Mouse (Mus musculus): Measurements from ENCODE around the gene Psmd8.
A peak's percentile ranks its signal among the peaks of the same experiment; 100 is the strongest.
"Not testable (repeated sequence)": the region's sequence is repeated elsewhere in the genome, so short reads cannot be mapped to it uniquely, and the experiment has no call there.

Psmd8 gene

DNA sequence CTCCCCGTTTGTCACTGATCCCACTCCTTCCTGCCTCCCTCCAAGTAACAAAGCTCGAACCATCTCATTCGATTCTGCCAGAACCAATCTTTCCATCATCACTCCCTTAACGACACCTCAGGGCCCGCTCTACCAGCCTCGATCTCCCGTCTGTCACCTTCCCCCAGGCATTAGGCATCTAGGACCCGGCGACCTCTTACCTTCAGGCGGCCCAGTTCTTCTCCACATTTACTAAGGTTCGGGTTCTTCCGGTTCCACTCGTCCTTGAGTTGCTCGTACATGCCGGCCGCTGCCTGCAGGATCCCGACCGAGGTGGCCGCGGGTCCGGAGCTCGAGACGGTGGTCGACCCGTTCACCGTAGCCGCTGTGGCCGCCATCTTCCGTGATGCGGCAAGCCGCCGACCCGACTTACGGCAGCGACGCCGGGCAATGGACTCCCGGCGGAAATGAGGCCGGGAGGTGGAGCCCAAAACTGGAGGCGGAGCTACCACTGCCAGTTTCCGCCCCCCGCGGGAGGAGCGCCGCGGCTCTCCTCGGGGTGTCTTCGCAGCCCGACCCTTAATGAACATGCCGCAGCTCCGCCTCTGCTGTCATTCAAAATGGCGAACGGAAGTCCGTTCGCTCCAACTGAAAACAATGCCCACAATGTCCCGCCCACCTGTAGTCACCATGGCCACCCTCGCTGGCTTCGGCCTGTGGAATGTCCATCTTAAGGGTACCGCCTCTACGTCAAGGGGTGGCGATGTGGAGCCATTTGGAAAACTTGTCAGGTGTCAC is at the start of gene Psmd8:
Gene Psmd8 (minus strand): TSS at position 625 of the 777 bp plus-strand sequence.
- DNase-seq (ENCODE audit: low read depth) = peak; percentile 99

DNA sequence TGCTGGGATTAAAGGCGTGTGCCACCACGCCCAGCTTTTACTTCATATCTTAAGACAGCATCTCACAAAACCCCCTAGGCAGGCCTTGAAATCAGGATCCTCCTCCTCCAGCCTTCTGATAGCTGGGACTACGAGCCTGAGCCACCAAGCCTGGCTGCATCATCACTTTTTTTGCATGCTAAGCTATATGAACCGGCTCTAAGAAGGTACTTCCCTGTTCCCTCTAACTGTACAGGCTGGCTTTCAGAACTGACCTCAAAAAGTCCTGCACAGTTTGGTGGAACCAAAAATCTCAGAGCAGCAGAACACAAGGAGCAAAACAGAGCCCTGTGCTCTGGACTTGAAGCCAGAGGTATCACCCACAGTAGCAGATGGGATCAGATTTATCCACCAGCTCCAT is 47.7 kb upstream of the Psmd8 start:
- no peak for DNase-seq (ENCODE audit: low read depth)

DNA sequence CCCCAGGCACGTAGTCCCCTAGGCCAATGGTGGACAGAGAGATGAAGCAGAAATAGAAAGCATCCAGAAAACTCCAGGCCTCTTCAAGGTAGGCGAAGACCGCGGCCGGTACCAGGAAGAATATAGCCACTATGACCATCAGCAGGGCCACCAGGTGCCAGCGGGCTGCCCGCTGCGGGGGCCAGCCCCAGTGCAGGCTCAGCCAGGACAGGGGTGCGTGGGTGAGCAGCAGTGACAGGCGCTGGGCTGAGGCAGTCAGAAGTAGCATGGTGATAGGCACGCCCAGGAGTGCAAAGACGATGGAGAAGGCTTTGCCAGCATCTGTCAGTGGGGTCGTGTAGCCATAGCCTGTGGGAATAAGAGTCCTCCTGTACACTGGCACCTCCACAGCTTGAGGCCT is 45.0 kb upstream of the Psmd8 start:
- no peak for DNase-seq (ENCODE audit: low read depth)

DNA sequence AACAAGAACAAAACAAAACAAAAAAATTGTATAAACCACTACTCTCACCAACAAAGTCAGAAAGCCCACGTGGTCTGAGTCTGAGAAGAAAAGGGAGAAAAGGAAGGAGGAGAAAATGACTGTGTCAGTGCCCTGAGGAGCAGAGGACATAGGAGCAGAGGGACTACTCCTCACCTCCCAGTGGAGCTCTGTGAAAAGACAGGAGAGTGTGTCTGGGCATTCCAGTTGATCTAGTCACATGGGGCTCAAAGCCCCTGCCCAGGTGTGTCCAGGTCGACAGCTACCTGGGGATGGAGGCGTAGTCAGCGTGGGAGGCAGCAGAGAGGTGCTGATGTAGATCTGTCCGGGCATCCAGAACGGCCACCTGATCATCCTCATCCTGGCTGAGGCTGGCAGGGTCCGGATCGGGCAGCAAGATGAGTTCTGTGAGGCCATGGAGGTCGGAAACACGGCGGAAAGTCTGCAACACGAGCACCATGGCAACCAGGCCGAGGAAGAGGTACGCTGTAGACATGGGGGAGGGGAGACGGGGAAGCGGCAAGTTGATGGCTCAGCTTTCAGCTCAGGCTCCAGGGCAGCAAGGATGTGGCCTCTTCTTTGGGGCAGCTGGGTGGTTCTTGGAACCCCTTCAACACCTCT is 44.4 kb upstream of the Psmd8 start:
- DNase-seq (ENCODE audit: low read depth) = no peak

DNA sequence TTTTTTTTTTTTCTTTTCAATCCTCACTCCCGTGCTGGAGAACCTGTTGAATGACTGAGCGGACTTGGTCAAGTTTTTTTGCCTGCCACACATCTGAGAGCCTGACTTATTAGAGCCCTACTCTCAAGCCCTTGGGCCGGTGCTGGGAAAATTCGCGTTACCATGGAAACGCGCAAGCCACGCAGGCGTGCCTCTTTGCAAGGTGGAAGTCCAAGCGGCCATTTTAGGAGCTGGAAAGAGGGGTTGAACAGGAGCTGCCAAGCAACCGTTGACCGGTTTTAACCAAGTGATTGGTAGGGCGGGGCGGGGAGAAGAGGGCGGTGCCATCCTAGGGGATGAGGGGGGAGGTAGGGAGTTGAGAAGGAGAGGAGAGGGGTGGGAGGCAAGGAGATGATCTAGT is 34.3 kb upstream of the Psmd8 start:
- DNase-seq (ENCODE audit: low read depth) = no peak

DNA sequence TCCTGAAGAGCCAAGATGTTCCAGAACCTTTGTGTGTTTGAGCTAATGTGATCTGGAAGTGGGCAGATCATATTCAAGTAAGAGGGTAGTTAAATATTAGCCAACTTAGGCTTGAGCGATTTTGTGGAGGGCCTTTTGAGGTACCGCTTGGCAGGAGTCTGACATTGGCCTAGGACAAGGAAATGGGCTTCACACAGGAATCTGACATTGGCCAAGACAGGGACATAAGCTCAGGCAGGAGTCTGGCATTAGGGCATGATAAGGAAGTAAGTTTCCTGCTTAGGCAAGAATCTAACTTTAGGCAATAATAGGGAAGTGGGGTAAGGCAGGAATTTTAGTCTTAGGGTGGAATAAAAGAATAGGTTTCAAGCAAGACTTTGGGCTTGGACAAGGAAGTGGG is 33.7 kb upstream of the Psmd8 start:
- no peak for DNase-seq (ENCODE audit: low read depth)

DNA sequence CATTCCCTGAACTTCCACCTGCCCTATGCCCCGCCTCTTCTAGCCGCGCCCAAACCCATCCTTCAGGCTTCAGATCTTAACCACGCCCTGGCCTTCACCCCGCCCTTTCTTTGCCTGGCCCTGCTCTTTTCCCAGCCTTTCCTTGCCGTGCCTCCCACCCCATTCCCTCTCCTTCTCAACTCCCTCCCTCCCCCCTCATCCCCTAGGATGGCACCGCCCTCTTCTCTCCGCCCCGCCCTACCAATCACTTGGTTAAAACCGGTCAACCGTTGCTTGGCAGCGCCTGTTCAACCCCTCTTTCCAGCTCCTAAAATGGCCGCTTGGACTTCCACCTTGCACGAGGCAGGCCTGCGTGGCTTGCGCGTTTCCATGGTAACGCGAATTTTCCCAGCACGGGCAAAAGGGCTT is 33.2 kb upstream of the Psmd8 start, which contains the start of gene Catsperg1:
Gene Catsperg1 (minus strand): TSS at position 361 of the 408 bp plus-strand sequence.
- no peak for DNase-seq (ENCODE audit: low read depth)

DNA sequence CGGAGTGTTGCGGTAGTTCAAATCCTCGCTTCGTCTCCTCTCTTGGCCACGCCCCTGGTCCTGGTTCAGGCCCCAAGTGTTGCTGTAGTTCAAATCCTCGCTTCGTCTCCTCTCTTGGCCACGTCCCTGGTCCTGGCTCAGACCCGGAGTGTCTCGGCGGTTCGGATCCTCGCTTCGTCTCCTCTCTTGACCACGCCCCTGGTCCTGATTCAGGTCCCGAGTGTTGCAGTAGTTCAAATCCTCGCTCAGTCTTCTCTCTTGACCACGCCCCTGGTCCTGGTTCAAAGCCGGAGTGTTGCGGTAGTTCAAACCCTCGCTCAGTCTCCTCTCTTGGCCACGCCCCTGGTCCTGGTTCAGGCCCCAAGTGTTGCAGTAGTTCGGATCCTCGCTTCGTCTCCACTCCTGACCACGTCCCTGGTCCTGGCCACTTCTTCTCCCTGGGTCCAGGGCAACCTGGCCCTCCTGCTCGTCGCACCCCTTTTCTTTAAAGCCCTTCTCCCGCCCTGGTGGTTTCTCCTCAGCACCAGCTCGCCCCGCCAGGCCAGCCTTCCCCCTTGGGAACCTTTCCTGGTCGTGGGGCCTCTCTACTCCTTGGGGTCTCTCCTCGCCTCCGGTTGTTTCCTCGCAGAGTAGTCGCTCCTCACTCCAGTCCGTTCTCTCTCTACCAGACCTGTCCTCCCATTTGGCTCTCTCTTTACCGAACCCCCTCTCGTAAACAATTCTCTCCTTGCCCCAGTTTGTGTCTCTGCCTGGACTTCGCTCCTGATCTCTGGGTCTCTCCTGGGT is 32.5 kb upstream of the Psmd8 start:
- DNase-seq (ENCODE audit: low read depth) = not testable (repeated sequence)

DNA sequence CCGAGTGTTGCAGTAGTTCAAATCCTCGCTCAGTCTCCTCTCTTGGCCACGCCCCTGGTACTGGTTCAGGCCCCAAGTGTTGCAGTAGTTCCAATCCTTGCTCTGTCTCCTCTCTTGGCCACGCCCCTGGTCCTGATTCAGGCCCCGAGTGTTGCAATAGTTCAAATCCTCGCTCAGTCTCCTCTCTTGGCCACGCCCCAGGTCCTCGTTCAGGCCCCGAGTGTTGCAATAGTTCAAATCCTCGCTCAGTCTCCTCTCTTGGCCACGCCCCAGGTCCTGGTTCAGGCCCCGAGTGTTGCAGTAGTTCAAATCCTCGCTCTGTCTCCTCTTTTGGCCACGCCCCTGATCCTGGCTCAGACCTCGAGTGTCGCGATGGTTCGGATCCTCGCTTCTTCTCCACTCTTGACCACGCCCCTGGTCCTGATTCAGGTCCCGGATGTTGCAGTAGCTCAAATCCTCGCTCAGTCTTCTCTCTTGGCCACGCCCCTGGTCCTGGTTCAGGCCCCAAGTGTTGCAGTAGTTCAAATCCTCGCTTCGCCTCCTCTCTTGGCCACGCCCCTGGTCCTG is 31.8 kb upstream of the Psmd8 start:
- peak; percentile 9 for DNase-seq (ENCODE audit: low read depth)

DNA sequence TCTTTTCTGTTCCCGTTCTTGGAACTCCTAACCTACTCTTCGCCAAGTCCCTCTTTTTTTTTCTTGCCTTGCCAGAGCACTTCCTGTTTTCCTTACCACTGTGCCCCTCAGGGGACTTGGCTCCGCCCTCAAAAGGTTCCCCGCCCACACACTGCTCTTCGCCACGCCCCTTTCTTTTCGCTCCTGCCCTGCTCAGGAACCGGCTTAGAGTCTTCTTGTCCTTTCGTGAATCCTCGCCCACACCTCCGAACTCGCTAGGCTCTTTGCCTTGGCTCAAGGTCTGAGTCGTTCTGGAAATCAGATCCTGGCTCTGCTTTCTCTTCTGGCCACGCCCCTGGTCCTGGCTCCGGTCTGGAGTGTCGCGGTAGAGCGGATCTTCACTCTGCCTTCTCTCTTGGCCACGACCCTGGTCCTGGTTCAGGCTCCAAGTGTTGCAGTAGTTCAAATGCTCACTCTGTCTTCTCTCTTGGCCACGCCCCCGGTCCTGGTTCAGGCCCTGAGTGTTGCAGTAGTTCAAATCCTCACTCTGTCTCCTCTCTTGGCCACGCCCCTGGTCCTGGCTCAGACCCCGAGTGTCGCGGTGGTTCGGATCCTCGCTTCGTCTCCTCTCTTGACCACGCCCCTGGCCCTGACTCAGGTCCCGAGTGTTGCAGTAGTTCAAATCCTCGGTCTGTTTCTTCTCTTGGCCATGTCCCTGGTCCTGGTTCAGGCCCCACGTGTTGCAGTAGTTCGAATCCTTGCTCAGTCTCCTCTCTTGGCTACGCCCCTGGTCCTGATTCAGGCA is 31.1 kb upstream of the Psmd8 start:
- DNase-seq (ENCODE audit: low read depth) = peak; percentile 96

DNA sequence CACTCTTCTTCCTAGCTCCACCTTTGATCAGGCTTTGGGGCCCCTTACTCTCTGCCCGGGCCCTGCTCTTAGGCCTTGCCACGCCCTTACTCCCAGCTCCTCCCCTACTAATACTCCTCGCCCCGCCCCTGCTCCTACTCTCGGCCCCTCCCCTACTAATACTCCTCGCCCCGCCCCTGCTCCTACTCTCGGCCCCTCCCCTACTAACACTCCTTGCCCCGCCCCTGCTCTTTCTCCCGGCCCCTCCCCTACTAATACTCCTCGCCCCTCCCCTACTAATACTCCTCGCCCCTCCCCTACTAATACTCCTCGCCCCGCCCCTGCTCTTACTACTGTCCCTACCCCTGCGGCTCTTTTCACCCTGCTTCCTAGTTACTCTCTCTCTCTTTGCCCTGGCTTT is 30.5 kb upstream of the Psmd8 start:
- DNase-seq (ENCODE audit: low read depth) = peak; percentile 83

DNA sequence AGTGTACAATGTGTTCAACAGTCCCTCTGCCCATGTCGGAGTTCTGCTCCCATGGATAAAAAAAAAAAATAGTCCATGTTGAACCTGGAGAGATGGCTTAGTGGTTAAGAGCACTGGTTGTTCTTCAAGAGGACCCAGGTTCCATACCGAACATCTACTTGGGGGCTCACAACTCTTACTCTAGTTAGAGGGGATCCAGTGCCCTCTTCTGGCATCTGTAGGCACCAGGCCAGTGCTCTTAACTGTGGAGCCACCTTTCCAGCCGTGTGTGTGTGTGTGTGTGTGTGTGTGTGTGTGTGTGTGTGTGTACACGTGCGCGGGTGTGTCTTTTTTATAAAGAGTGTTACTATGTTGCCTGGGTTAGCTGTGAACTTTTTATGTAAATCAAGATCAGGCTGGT is 22.1 kb upstream of the Psmd8 start:
- DNase-seq (ENCODE audit: low read depth) = no peak

DNA sequence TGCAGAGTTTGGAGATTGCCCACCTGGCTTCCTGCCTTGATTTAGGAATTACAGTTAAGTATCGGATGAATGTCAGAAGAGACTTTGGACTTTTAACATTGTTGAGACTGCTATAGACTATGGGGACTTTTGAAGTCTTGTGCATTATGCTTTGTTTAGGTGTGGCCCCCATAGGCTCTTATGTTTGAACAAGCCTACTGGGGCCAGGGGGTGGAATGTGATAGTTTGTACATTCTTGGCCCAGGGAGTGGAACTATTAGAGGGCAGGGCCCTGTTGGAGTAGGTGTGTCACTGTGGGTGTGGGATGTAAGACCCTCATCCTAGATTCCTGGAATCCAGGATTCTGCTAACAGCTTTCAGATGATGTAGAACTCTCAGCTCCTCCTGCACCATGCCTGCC is 13.7 kb upstream of the Psmd8 start:
- DNase-seq (ENCODE audit: low read depth) = not testable (repeated sequence)

DNA sequence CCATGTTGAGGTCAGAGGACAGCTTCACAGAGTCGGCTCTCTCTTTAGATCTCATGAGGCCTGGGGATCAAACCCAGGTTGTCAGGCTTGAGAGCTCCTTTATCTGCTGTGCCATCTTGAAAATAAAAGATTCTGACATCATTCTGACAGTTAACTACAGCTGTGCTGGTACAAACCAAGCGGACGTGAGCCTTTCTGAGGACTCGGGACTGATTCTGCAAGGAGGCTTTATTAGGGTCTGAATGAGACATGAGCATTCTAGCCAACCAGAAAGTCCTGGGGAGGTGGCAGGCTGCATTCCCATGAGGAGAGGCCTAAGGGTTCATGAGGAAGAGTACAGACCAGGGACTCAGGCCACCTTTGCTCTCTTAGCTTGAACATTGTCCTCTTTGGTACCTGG is 822 bp upstream of the Psmd8 start:
- DNase-seq (ENCODE audit: low read depth) = not testable (repeated sequence)

DNA sequence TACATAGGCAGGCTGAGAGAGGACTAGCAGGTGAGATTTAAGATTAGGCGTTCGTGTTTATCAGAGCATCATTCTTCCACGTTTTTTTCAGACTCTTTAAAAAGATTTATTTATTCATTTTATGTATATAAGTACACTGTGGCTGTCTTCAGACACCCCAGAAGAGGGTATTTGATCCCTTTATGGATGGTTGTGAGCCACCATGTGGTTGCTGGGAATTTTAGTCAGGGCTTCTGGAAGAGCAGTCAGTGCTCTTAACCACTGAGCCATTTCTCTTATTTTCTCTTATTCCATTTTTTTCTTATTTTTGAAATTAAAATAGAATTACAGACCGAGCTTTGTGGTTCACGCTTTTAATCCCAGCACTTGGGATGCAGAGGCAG is 344 bp upstream of the Psmd8 start:
- no peak for DNase-seq (ENCODE audit: low read depth)

DNA sequence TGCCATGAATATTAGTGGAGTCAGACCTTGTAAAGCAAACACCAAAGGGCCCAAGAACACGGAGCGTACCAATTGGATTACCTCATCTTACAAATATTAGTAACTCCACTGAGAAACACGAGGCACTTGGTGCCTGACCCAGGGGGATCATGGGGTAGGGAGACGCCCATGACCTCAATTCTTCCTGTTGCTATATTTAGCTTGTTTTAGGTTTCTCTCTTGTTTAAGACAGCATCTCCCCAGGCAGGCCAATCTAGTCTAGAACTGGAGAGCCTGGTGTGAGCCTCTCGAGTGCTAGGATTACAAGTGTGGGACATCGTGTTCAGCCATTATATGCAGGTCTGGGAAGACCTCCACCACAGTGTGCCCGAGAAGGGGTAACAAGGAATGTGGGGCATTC is 1.2 kb downstream of the Psmd8 start:
- peak; percentile 50 for DNase-seq (ENCODE audit: low read depth)

DNA sequence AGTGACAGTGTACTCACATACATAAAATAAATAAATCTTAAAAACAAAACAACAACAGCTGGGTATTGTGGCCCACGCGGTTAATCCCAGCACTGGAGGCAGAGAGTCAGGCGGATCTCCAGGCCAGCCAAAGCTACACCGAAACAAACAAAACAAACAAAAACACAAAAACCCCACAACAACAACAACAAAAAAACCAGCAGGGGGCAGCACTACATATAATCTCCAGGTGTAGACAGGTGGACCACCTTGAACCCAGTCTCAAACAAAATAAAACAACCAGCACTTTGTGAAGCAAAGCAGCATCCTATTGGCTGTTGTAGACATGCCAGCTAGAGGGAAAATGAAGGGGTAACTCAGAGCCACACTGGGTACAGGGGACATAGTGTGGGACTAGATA is 2.4 kb downstream of the Psmd8 start:
- no peak for DNase-seq (ENCODE audit: low read depth)

DNA sequence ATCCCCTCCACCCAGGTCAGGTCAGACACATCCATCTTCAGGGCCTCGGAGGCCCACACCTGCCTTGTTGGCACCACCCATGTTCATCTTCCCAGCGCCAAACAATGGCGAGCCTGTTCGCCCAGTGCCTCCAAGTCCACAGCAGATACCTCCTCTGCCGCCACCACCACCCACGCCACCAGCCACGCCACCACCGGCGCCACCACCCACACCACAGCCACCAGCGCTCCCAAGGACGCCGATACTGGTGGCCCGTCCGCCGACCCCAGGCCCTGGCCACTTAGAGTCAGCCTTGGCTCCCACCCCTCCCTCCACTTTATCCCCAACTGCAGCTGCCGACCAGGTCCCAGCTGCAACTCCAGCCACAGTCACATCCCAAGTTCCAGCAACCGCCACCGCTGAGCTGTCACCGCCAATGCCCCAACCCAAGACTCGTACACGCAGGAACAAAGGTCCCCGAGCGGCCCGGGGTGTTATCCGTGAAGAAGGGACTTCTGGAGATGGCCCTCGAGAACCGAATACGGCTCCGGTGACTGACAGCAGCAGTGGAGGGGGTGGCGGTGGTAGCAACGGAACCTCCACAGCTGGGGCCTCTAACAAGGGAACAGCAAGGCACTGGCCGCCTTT is 8.0 kb downstream of the Psmd8 start:
- DNase-seq (ENCODE audit: low read depth) = no peak

DNA sequence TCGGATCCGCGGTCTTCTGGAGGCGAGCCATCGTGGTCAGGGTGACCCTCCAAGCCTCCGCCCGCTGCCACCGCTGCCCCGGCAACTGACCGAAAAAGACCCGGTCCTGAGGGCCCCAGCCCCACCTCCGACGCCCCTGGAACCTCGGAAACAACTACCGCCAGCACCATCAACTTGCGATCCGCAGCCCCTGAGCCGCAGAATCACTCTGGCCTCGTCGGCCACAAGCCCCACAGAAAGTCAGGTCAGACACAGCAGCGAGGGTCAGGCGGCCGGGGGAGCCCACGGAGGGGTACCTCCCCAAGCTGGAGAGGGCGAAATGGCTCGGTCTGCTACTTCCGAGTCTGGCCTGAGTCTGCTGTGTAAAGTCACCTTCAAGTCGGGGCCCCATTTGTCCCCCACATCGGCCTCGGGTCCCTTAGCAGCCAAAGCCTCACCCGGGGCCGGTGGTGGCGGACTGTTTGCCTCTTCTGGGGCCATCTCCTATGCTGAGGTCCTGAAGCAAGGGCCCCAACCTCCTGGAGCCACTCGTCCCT is 8.9 kb downstream of the Psmd8 start:
- DNase-seq (ENCODE audit: low read depth) = no peak

DNA sequence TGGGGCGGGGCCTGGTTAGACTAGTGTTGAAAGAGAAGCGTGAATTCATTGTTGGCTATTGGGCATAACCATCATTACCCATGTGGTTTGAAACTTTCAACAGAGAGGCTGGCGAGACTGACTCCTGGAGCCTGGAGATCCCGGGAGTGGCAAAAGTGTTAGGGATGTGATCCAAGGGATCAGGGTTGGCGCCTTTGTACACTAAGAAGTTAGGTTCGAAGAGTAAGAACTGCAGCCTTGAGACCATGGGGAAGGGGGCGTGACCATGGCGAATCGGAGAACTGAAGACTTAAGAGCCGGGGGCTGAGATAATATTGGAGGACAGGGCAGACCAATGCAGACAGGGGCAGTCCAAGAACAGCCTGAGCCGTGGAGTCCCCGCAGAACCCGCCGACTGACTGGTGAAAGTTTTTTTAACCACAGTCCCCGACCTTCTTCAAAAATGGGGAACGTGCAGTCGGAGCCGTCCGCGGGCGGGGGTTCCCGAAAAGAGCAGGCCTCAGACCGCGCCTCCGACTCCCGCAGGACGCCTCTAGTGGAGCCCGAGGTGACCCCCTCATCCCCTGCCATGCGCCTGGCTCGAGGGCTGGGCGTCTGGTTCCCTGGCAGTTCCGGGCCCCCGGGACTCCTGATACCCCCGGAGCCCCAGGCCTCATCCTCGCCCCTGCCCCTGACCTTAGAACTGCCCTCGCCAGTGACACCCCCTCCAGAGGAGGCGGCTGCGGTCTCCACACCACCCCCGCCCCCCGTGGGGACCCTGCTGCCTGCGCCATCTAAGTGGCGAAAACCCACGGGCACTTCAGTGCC is 9.5 kb downstream of the Psmd8 start:
- DNase-seq (ENCODE audit: low read depth) = peak; percentile 75
